Mouse (Mus musculus) megakaryocyte, embryonic 14.5 days (primary cell): ENCODE results near the gene Smox.

Experiments
- FLI1 ChIP-seq: IDR thresholded peaks from 2 replicates; pipeline ENCODE4 v1.6.1; 2012; ENCODE audit warnings: low read length, inconsistent platforms, mixed read lengths
- GATA1 ChIP-seq: IDR thresholded peaks from 3 replicates; pipeline ENCODE4 v1.6.1; 2012; ENCODE audit warnings: mixed read lengths, low read length, inconsistent platforms, borderline replicate concordance

DNA sequence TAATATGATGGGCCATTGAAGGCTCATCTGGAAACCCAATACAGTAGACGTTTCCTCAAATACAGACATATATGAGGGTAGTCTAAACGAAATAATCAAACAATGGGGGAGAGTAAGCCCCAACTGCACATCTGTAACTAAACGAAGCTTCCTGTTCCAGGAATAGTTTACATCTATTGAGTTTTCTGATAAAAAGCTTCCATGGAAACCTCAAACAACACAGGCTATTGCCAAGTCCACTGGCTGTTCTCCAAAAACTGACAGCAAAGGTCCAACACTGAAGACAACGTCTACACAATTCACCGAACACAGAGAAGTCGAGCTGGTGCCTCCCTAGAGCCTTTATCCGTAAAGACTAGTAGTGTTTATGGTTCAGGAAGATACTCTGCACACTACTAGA lies 33.6 kb upstream of the Smox start:
- TF ChIP-seq GATA1 (no peak), FLI1 (no peak)
